Mouse (Mus musculus) granulocyte monocyte progenitor cell, adult 5-6 weeks (primary cell): ENCODE measurements around the gene Slc26a10. TPM values are rescaled to one million over a fixed set of nuclear protein-coding genes. Genes with fewer than 3 reads are reported as not detected.
A peak's percentile ranks its signal among the peaks of the same experiment; 100 is the strongest.
"Not testable (repeated sequence)": the region's sequence is repeated elsewhere in the genome, so short reads cannot be mapped to it uniquely, and the experiment has no call there.

Experiments
- ATAC-seq: replicated peaks from 2 replicates; pipeline ENCODE4 v1.8.0; 2016; ENCODE audit warnings: mild to moderate bottlenecking, moderate TSS enrichment, inconsistent platforms; ENCODE audit not compliant: poor library complexity, severe bottlenecking
- total RNA-seq, 2 experiments: library from RNA; stranded (forward) in 1 of 2; stranded (reverse) in 1 of 2; fragments of 200-712, 200-1000 nt in 1 of 2; fragments of >200 nt in 1 of 2; fragmentation: Nextera tagmentation in 1 of 2; gene quantifications; 2 replicates each; pipeline ENCODE4 v1.2.3; 2014 to 2017

Gene Slc26a10
- total RNA-seq, 2 experiments from 2014 or later: 0.15 to 0.88 TPM

GRCm38 (mm10) chr10:127199068-127199467 lies 18.6 kb upstream of the Slc26a10 start:
- ATAC-seq: no peak

GRCm38 (mm10) chr10:127198492-127198891 lies 18.0 kb upstream of the Slc26a10 start:
- no peak for ATAC-seq

GRCm38 (mm10) chr10:127197505-127198110 lies 17.2 kb upstream of the Slc26a10 start:
- no peak for ATAC-seq

- ATAC-seq: no peak
Observed at GRCm38 (mm10) chr10:127197104-127197503, 16.7 kb upstream of the Slc26a10 start.

GRCm38 (mm10) chr10:127196392-127196791 lies 15.9 kb upstream of the Slc26a10 start:
- no peak for ATAC-seq

- peak; percentile 7; the same call in 1 of the 2 replicates for ATAC-seq
Observed at GRCm38 (mm10) chr10:127195328-127196129, 15.1 kb upstream of the Slc26a10 start, which contains the start of gene Dtx3. Dtx3 (minus strand) TSS chr10:127195728.

- peak; percentile 74 for ATAC-seq
Observed at GRCm38 (mm10) chr10:127194428-127195327, 14.2 kb upstream of the Slc26a10 start.

- ATAC-seq: no peak
Observed at GRCm38 (mm10) chr10:127193011-127193410, 12.6 kb upstream of the Slc26a10 start.

GRCm38 (mm10) chr10:127192057-127192328 lies 11.5 kb upstream of the Slc26a10 start:
- ATAC-seq: not testable (repeated sequence)

- no peak for ATAC-seq
Observed at GRCm38 (mm10) chr10:127191191-127192056, 11.0 kb upstream of the Slc26a10 start.

GRCm38 (mm10) chr10:127190398-127191190 lies 10.1 kb upstream of the Slc26a10 start:
- no peak for ATAC-seq

- peak; percentile 21 for ATAC-seq
Observed at GRCm38 (mm10) chr10:127189651-127190381, 9.4 kb upstream of the Slc26a10 start, which contains the start of gene Arhgef25. Arhgef25 (minus strand) TSS chr10:127190083.

GRCm38 (mm10) chr10:127189116-127189650 lies 8.7 kb upstream of the Slc26a10 start:
- ATAC-seq: peak; percentile 23; the same call in 1 of the 2 replicates

GRCm38 (mm10) chr10:127188465-127189115 lies 8.1 kb upstream of the Slc26a10 start:
- peak; percentile 13; the same call in 1 of the 2 replicates for ATAC-seq

GRCm38 (mm10) chr10:127188079-127188453 lies 7.6 kb upstream of the Slc26a10 start:
- no peak for ATAC-seq

GRCm38 (mm10) chr10:127187371-127188078 lies 7.1 kb upstream of the Slc26a10 start:
- no peak for ATAC-seq

- ATAC-seq: no peak
Observed at GRCm38 (mm10) chr10:127186451-127186850, 6.0 kb upstream of the Slc26a10 start.
